Mouse (Mus musculus): ENCODE measurements at regions not wholly inside any gene's neighbourhood (a gene's known extent, or its start where the extent isn't known, plus 50 kb on each side); places are given as distances from the start of the nearest gene placed in this dataset.

- no peak for DNase-seq (ENCODE audit: low read depth, low spot score)
These were observed 53.1 kb upstream of the Trim52 start for GRCm38 (mm10) chr14:106052585-106053551.

Data from telencephalon, adult 2 months (tissue).